Comparison of ENCODE assay signal across 28 mouse cellular contexts in the genomic region with DNA sequence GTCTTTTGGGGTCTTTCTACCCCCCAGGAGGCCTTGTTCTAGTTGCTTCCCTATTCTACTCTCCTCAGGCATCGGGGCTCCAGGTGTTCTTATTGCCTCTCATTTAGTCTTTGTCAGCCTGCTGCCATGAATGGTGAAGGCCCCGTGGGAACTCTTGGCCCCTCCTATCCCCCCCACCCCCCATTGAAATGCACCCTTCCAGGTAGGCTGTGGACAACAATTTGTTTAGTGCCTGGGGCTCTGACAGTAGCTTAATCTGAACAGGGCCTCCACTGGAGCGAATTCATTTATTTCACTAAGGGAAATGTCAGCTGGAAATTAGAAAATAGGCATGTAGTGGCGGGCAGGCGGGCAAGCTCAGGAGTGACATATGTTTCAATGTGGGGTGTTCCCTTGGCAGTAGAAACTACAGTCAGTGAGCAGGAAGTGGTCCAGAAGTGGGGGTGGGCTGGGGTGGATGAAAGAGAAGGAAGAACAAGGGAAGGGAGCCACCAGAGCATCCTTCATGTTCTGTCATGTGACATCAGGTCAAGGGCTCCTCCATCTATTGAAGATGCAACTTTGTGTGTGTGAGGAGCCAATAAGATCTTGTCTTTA.
DNase-seq lines count a peak whose midpoint lies in the region; ATAC-seq lines count a peak whose summit lies in the region.
"Had no signal": no experiment of that assay in that cellular context is flagged by ENCODE, and none has a peak within 500 bp of the region (broad histone marks: within the 10 kb centered on the region; RNA-seq: fewer than 3 reads in every experiment).

No protein-coding gene starts in this region.

- H3K4me3 ChIP-seq in forebrain, embryonic 14.5 days (ENCODE audit: low read depth, low read length): no peak overlapping the region
- H3K4me3 ChIP-seq in forebrain, embryonic 10.5 days: no peak overlapping the region
- no peak overlapping the region for H3K4me3 ChIP-seq in neural tube, embryonic 13.5 days
- no peak overlapping the region for H3K4me3 ChIP-seq in neural tube, embryonic 15.5 days (replicated peaks)
- H3K4me3 ChIP-seq in hindbrain, embryonic 15.5 days: no peak overlapping the region
- H3K4me3 ChIP-seq: forebrain, embryonic 12.5 days; gastrocnemius, adult 2 months; liver, embryonic 13.5 days; megakaryocyte, embryonic 14.5 days; midbrain, embryonic 15.5 days had no signal

- ATAC-seq in forebrain, embryonic 14.5 days: peak; percentile 29; the same call in 1 of the 2 replicates
- peak; percentile 53 for ATAC-seq in neural tube, embryonic 13.5 days (ENCODE audit: low read depth)
- ATAC-seq in neural tube, embryonic 15.5 days (ENCODE audit: low FRiP score): no peak
- ATAC-seq in hindbrain, embryonic 15.5 days (ENCODE audit: low FRiP score, low read depth): 0 out of 2 replicates have a peak, but pooled peaks have one; percentile 27
- ATAC-seq: inflammation-experienced regulatory T-cells, adult 6 months; midbrain, embryonic 15.5 days had no signal

- H3K27me3 ChIP-seq in forebrain, embryonic 14.5 days (replicated peaks; ENCODE audit: control insufficient read depth, insufficient read depth, low read length): no peaks in the 10 kb centered on the region
- H3K27me3 ChIP-seq in forebrain, embryonic 10.5 days (ENCODE audit: poor library complexity, severe bottlenecking): no peaks in the 10 kb centered on the region
- no peaks in the 10 kb centered on the region for H3K27me3 ChIP-seq in neural tube, embryonic 13.5 days
- H3K27me3 ChIP-seq in neural tube, embryonic 15.5 days (replicated peaks): no peaks in the 10 kb centered on the region
- H3K27me3 ChIP-seq in hindbrain, embryonic 15.5 days: no peaks in the 10 kb centered on the region
- H3K27me3 ChIP-seq: CH12.LX; forebrain, embryonic 12.5 days; liver, embryonic 13.5 days; midbrain, embryonic 15.5 days had no signal

- no peak overlapping the region for H3K9ac ChIP-seq in forebrain, embryonic 14.5 days (ENCODE audit: low read length)
- H3K9ac ChIP-seq in neural tube, embryonic 13.5 days: no peak overlapping the region
- no peak overlapping the region for H3K9ac ChIP-seq in neural tube, embryonic 15.5 days (replicated peaks)
- no peak overlapping the region for H3K9ac ChIP-seq in hindbrain, embryonic 15.5 days
- H3K9ac ChIP-seq: forebrain, embryonic 12.5 days; liver, embryonic 13.5 days; midbrain, embryonic 15.5 days had no signal

- H3K27ac ChIP-seq in forebrain, embryonic 14.5 days (ENCODE audit: low read depth, low read length): no peak overlapping the region
- H3K27ac ChIP-seq in forebrain, embryonic 10.5 days: no peak overlapping the region
- no peak overlapping the region for H3K27ac ChIP-seq in neural tube, embryonic 13.5 days (replicated peaks)
- H3K27ac ChIP-seq in neural tube, embryonic 15.5 days (replicated peaks): no peak overlapping the region
- no peak overlapping the region for H3K27ac ChIP-seq in hindbrain, embryonic 15.5 days (replicated peaks)
- H3K27ac ChIP-seq: forebrain, embryonic 12.5 days; liver, embryonic 13.5 days; midbrain, embryonic 15.5 days had no signal

- no peaks in the 10 kb centered on the region; the same call in 1 of the 2 replicates for H3K4me1 ChIP-seq in forebrain, embryonic 14.5 days (ENCODE audit: control insufficient read depth, insufficient read depth, low read length)
- H3K4me1 ChIP-seq in forebrain, embryonic 10.5 days: no peaks in the 10 kb centered on the region
- H3K4me1 ChIP-seq in neural tube, embryonic 13.5 days (replicated peaks): peaks cover 12% of the 10 kb centered on the region; the same call in 1 of the 2 replicates
- peaks cover 8% of the 10 kb centered on the region; the same call in 1 of the 2 replicates for H3K4me1 ChIP-seq in neural tube, embryonic 15.5 days
- peaks cover 6% of the 10 kb centered on the region; the same call in 1 of the 2 replicates for H3K4me1 ChIP-seq in hindbrain, embryonic 15.5 days (replicated peaks)
- H3K4me1 ChIP-seq: forebrain, embryonic 12.5 days; megakaryocyte, embryonic 14.5 days; midbrain, embryonic 15.5 days had no signal

- H3K9me3 ChIP-seq in forebrain, embryonic 14.5 days (replicated peaks; ENCODE audit: control insufficient read depth, low read length): no peaks in the 10 kb centered on the region
- no peaks in the 10 kb centered on the region for H3K9me3 ChIP-seq in forebrain, embryonic 10.5 days
- H3K9me3 ChIP-seq in neural tube, embryonic 13.5 days: no peaks in the 10 kb centered on the region
- H3K9me3 ChIP-seq in neural tube, embryonic 15.5 days (replicated peaks): no peaks in the 10 kb centered on the region
- no peaks in the 10 kb centered on the region for H3K9me3 ChIP-seq in hindbrain, embryonic 15.5 days
- H3K9me3 ChIP-seq: forebrain, embryonic 12.5 days; G1E; liver, embryonic 13.5 days; megakaryocyte, embryonic 14.5 days; midbrain, embryonic 15.5 days had no signal

- no peak overlapping the region for H3K4me2 ChIP-seq in forebrain, embryonic 14.5 days (ENCODE audit: low read length)
- H3K4me2 ChIP-seq in neural tube, embryonic 13.5 days: no peak overlapping the region
- H3K4me2 ChIP-seq in neural tube, embryonic 15.5 days: no peak overlapping the region
- no peak overlapping the region for H3K4me2 ChIP-seq in hindbrain, embryonic 15.5 days
- H3K4me2 ChIP-seq: forebrain, embryonic 12.5 days; heart, embryonic 11.5 days; liver, embryonic 13.5 days; midbrain, embryonic 15.5 days had no signal

- H3K36me3 ChIP-seq in forebrain, embryonic 14.5 days (ENCODE audit: control insufficient read depth, insufficient read depth, low read length): peaks cover 76% of the 10 kb centered on the region
- no peaks in the 10 kb centered on the region; the same call in 1 of the 2 replicates for H3K36me3 ChIP-seq in forebrain, embryonic 10.5 days (replicated peaks)
- peaks cover 77% of the 10 kb centered on the region for H3K36me3 ChIP-seq in neural tube, embryonic 13.5 days
- peaks cover 40% of the 10 kb centered on the region for H3K36me3 ChIP-seq in neural tube, embryonic 15.5 days
- peaks cover 23% of the 10 kb centered on the region for H3K36me3 ChIP-seq in hindbrain, embryonic 15.5 days
- H3K36me3 ChIP-seq: G1E; liver, embryonic 13.5 days had no signal

- DNase-seq in forebrain, embryonic 14.5 days (ENCODE audit: low spot score): no peak
- no peak for DNase-seq in forebrain, embryonic 10.5 days (ENCODE audit: extremely low spot score, low spot score)
- peak; percentile 12 for DNase-seq in layer of hippocampus, adult 11-12 months (ENCODE audit: low spot score)
- no peak for DNase-seq in layer of hippocampus, postnatal 10 days (ENCODE audit: low spot score in 2 of 2)
- no peak for DNase-seq in thymus, postnatal 0 days (ENCODE audit: low spot score)
- DNase-seq: adrenal gland, adult 2 months; B cell, adult 2 months; cerebellum, adult 8-10 months; gastrocnemius, adult 2 months; heart, postnatal 14 days; kidney, adult 18-20 months; kidney, postnatal 4 days; liver, embryonic 13.5 days; lung, adult 2 months; lung, postnatal 14 days; right cerebral cortex, postnatal 25 days; spleen, adult 18-20 months; thymus, postnatal 14 days had no signal

- WGBS in forebrain, embryonic 14.5 days: 47% methylated on average over 5 of the region's 5 CpGs
- 77% methylated on average over 5 of the region's 5 CpGs for WGBS in forebrain, embryonic 10.5 days
- 37% methylated on average over 5 of the region's 5 CpGs for WGBS in neural tube, embryonic 13.5 days
- 38% methylated on average over 5 of the region's 5 CpGs for WGBS in neural tube, embryonic 15.5 days
- 30% methylated on average over 5 of the region's 5 CpGs for WGBS in hindbrain, embryonic 15.5 days
